Mouse (Mus musculus): ENCODE results near the gene Bbip1.
"Not testable (repeated sequence)": the region's sequence is repeated elsewhere in the genome, so short reads cannot be mapped to it uniquely, and the experiment has no call there.

The Bbip1 gene

DNA sequence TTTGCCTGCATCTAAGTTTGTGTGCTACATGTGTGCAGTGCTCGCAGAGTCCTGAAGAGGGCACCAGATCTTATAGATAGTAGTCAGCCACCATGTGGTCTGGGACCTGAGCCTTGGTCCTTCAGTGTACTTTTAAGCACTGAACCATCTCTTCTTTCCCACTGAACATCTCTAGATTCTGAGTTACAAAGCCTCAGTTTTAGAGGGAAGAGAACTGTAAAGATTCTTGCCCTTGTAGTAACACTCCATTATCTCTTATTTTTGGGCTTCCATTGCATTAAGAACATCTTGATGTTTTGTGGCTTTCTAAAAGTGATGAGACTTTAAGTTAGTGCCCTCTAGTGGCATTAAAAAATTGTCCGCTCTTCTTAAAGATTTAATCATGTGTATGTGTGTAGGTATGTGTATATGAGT, 19.1 kb downstream of the Bbip1 start:
- DNase-seq (ENCODE audit: low read depth): no peak

DNA sequence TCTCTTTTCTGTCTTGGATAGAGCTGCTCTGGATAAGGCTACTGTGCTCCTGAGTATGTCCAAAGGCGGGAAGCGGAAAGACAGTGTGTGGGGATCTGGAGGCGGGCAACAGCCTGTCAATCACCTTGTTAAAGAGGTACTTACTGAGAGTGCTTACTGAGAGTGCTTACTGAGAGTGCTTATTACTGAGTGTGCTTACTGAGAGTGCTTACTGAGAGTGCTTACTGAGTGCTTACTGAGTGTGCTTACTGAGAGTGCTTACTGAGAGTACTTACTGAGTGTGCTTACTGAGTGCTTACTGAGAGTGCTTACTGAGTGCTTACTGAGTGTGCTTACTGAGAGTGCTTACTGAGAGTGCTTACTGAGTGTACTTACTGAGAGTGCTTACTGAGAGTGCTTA, 22.4 kb downstream of the Bbip1 start:
- not testable (repeated sequence) for DNase-seq (ENCODE audit: low read depth)

DNA sequence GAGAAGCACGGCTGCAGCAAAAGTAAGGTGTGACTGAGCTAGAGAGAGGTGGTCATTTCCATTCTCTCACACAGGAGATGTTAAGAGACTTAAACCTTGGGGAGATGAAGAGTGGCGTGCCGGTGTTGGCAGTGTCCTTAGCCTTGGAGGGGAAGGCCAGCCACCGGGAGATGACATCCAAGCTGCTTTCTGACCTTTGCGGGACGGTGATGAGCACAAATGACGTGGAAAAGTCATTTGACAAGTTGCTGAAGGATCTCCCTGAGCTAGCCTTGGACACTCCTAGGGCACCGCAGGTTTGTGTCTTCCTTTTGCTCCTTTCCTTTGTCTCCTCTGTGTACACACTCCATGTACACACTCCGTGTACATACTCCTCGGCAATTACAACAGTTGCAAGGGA, 24.9 kb downstream of the Bbip1 start:
- DNase-seq (ENCODE audit: low read depth): no peak

- no peak for DNase-seq (ENCODE audit: low read depth)
Measured at GRCm38 (mm10) chr19:53914950-53915349, 29.5 kb downstream of the Bbip1 start.

DNA sequence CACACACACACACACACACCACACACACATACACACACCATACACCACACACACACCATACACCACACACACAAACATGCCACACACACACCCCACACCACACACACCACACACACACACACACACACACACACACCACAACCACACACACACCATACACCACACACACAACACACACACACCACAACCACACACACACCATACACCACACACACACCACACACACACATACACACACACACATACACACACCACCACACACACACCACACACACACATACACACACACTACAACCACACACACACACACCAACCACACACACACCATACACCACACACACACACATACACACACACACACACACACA, 37.7 kb downstream of the Bbip1 start:
- DNase-seq (ENCODE audit: low read depth): not testable (repeated sequence)

GRCm38 (mm10) chr19:53906033-53906702, 38.3 kb downstream of the Bbip1 start:
- no peak for DNase-seq (ENCODE audit: low read depth)

DNA sequence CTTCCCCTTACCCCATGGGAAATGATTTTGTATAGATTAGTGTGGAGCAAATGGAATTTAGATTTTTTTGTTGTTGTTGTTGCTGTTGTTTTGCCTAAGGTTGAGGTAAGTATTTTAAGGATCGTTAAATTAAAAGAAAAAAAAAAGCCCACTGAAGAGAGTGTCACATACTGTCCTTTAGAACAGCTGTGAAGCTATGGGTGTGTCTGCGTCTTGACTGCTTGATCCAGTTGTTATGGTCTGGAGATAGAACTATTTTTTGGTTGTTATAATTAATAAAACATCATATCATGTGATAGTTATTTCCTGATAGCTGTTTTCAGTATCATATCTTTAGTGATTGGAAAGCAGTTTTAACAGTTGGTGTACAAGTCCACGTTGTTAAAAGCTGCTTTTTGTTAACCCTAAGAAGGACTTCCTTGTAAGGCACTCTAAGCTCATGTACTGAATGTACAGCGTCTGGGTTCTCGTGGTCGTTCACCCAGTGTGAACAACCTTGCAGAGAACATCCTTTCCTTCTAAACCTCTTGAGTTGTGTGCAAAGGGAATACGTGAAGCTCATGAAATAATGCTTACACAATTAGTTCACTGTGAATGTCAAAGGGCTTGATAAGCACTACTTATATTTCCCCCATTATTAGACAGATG, 39.5 kb downstream of the Bbip1 start:
- DNase-seq (ENCODE audit: low read depth): no peak

- DNase-seq (ENCODE audit: low read depth): no peak
Measured at GRCm38 (mm10) chr19:53903507-53904321, 40.7 kb downstream of the Bbip1 start.

DNA sequence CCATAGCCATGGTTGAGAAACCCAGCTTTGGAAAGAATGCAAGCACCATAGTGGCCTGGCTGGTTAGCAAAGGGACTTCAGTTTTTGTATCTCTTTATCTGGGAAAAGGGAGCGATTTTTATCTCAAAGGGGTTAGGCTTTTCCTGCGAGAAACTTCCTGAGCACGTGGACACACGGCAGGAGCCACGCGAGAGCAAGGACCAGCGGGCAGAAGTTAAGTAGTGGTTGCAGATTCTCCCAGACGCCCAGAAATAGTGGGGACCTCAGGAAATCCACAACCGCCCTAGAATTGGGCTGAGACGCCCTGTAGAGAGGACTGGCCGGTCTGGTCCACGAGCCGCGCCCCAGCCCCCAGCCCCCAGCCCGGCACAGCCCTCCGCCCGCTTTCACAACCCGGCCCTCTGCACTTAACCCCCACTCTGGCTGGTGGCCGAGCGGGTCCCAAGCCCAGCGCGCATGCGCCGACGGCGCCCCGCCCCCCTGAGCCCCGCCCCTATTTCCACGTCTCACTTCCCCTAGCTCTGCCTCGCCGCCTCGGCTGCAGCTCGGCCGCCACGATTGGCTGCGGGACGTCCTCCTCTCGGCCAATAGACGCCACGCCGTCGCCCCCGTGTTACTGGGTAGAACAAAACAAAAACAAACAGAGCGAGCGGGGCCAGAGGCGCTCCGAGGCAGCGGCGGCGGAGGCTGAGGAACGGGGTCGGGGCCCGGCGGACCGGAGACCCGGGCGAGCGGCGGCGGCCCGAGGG, 41.5 kb downstream of the Bbip1 start:
- peak; percentile 93 for DNase-seq (ENCODE audit: low read depth)

- no peak for DNase-seq (ENCODE audit: low read depth)
Measured at GRCm38 (mm10) chr19:53901931-53902738, 42.3 kb downstream of the Bbip1 start.

GRCm38 (mm10) chr19:53899941-53900610, 44.4 kb downstream of the Bbip1 start:
- DNase-seq (ENCODE audit: low read depth): no peak

DNA sequence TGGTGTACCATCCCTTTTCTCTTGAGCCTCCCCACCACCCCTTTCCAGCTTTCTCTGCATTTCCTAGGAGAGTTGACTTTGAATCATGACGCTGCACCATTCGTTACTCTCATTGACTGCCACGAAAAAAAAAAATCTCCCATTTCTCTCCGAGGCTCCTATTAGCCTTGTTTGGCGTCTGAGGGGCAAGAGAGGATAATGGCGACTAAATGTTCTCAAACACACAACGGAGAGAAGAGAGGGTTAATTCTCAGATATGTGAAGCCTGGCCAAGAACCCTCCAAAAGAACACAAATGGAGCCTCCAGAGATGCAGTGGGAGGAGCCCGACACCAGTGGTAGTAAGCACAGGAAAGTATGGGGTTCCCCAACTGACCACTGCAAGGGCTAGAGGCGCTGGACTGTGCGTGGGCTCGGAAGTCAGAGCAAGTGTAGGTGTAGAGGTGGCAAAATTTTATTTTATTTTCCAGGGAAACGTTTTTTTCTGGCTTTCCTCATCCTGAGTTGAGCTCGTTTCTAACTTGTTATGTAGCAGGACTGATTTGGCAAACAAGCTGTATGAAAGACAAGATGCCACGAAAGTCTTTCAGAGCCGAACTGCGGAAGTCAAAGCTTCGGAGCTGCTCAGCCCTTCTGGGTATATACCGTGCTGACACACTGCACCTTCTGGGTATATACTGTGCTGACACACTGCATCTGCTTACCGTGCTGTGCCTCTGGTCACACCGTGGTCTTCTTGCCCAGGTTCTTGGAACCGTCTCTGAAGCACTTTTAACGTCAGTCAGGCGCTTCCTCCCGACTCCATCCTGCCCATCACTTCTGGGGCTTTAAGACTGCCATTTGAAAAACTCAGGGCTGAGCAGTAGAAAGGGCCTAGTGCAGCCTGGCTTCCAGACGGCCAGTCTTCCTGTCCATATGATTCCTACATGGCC, 45.2 kb downstream of the Bbip1 start:
- no peak for DNase-seq (ENCODE audit: low read depth)

- DNase-seq (ENCODE audit: low read depth): no peak
Measured at GRCm38 (mm10) chr19:53898498-53898897, 45.9 kb downstream of the Bbip1 start.

DNA sequence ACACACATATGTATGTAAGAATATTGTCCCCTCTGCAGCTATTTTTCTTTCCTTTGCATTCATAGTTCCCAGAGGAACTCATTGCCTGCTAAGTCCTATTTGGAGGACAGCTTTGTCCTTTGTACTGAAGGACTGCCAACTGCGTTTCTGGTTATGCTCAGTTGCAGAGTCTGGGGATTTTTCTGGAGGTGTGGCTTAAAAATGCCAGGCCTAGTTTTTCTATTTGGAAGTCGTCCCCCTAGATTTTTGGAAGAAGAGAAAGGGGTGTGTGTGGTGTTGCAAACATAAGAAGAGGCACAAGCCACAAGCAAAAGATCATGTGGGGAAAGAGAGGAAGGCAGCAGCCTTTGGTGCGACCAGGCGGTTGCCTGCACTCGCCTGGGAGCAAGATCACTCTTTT, 46.4 kb downstream of the Bbip1 start:
- no peak for DNase-seq (ENCODE audit: low read depth)

- DNase-seq (ENCODE audit: low read depth): no peak
Measured at GRCm38 (mm10) chr19:53894538-53895121, 49.8 kb downstream of the Bbip1 start.

DNA sequence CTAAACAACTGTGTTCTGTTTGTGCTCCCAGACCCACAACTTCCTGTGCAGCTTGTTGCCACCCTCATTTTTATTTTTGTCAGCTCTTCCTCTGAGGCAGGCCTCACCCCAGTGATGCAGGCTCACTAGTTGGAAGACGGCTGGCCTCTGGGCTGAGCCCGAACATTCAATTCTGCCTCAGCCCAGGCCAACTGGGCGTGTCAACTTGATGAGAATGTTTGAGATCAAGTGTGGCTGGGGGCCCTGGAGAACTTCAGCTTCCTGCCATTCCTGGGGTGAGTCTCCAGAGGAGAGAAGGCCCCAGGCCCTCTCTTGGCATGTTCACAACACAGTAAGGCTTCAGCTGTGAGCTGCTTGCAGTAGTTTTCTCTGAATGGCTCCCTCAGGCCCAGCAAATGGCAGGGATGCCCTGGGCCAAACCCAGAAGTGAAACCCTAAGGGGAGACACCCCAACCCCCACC, 50.7 kb downstream of the Bbip1 start:
- no peak for DNase-seq (ENCODE audit: low read depth)

DNA sequence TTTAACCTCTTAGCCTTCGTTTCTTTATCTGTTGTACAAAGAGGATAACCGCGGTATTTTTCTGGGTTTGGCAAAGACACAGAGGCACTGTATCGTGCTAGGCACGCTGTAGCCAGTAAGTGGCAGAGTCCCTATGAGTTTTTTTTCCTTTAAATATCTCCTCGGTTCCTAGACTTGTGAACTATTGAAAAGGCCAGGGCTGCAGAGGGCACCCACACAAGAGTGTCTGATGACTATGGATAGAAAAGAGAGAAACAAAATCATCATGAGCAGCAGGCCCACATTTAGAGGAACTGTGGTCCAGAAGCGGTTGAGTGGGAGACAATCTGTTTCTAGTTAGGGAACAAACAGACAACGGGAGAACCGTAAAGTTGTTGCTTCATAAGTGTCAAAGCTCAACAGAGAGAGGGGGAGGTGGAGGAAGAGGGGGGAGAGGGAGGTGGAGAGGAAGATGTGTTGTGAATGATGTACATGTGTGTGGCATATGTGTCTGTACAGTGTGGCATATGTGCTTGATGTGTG, 51.5 kb downstream of the Bbip1 start:
- DNase-seq (ENCODE audit: low read depth): no peak

DNA sequence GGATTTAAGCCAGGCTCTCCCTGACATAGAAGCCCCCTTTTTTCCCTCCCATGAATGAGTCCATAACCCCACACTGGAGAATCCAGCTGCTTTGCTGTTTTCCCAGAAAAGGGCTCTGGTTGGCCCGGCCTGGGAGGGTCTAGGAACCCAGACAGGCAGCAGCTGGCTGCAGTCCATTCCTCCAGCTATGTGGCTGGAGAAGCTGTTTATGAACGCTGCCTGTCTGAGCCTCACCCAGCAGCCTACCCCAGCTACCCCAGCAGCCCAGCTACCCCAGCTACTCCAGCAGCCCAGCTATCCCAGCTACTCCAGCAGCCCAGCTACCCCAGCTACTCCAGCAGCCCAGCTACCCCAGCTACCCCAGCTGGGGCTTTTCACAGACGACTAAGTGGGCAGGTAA, 52.4 kb downstream of the Bbip1 start, which contains the start of gene Pdcd4:
TSS of gene Pdcd4 (plus strand) at position 171 of the 400 bp plus-strand sequence.
- no peak for DNase-seq (ENCODE audit: low read depth)

DNA sequence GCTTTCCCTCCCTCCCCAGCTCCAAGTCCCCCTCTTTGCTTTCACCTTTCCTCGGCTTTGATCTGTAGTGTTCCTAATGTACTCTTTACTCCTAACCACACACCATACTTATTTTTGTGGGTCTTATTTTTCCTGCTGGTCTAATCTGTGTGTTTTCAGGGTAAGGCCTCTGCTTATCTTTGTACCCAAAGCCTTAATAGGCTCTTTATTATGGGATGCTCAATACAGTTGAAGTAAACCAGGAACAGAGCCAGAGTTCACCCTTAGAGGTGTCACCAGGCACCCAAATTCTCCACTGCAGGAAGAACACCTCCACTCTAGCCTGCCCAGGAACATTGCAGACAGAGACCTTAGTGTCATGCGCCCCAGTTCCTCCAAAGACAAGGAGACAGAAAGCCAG, 52.9 kb downstream of the Bbip1 start:
- DNase-seq (ENCODE audit: low read depth): no peak
